Mouse (Mus musculus) layer of hippocampus, postnatal 14 days (tissue): ENCODE measurements at regions not wholly inside any gene's neighbourhood (a gene's known extent, or its start where the extent isn't known, plus 50 kb on each side); places are given as distances from the start of the nearest gene placed in this dataset.

Experiments used
- DNase-seq, 2 experiments: peaks; one replicate each; pipeline ENCODE4 v3.0.0; 2021 to 2022; ENCODE audit warnings: low spot score in 2 of 2, mixed read lengths in 1 of 2

GRCm38 (mm10) chr8:38723254-38723653 is 1729.8 kb downstream of the AI429214 start:
- no peak for DNase-seq

- no peak for DNase-seq
Measured at GRCm38 (mm10) chr8:38725257-38725656, 1731.9 kb downstream of the AI429214 start.

- no peak for DNase-seq
Measured at GRCm38 (mm10) chr8:38747134-38747533, 1753.7 kb downstream of the AI429214 start.

- DNase-seq: no peak
Measured at GRCm38 (mm10) chr8:38766626-38767226, 1773.3 kb downstream of the AI429214 start.

- DNase-seq: no peak
Measured at GRCm38 (mm10) chr8:38812482-38812881, 1819.1 kb downstream of the AI429214 start.

- peak; percentile 4 to 53 for DNase-seq
Measured at GRCm38 (mm10) chr8:38818163-38818562, 1824.8 kb downstream of the AI429214 start.

- no peak for DNase-seq
Measured at GRCm38 (mm10) chr8:38861436-38861835, 1813.4 kb upstream of the Adam24 start.

GRCm38 (mm10) chr8:38867370-38867769 is 1807.5 kb upstream of the Adam24 start:
- no peak for DNase-seq
